Mouse (Mus musculus) midbrain, embryonic 10.5 days (tissue): ENCODE measurements at regions not wholly inside any gene's neighbourhood (a gene's known extent, or its start where the extent isn't known, plus 50 kb on each side); places are given as distances from the start of the nearest gene placed in this dataset.

Experiments used
- DNase-seq: peaks from one replicate; pipeline ENCODE4 v3.0.0-alpha.2; 2017; ENCODE audit warnings: low spot score
- H3K27ac ChIP-seq: fragments of 300-500 bp; sonication (generic); replicated peaks from 2 replicates; pipeline ENCODE4 v1.5.1; 2016; ENCODE audit warnings: mild to moderate bottlenecking
- H3K27me3 ChIP-seq: fragments of 300-500 bp; sonication (generic); 2 replicates; pipeline ENCODE4 v1.6.1; 2016; ENCODE audit warnings: low read depth, mild to moderate bottlenecking; ENCODE audit not compliant: poor library complexity, severe bottlenecking
- H3K36me3 ChIP-seq: fragments of 300-500 bp; sonication (generic); 2 replicates; pipeline ENCODE4 v1.6.1; 2016; ENCODE audit warnings: mild to moderate bottlenecking, moderate library complexity
- H3K4me1 ChIP-seq: fragments of 300-500 bp; sonication (generic); 2 replicates; pipeline ENCODE4 v1.6.1; 2016
- H3K4me3 ChIP-seq: fragments of 300-500 bp; sonication (generic); 2 replicates; pipeline ENCODE4 v1.5.1; 2016; ENCODE audit warnings: mild to moderate bottlenecking, moderate library complexity
- H3K9me3 ChIP-seq: fragments of 300-500 bp; sonication (generic); replicated peaks from 2 replicates; pipeline ENCODE4 v1.6.1; 2016; ENCODE audit warnings: mild to moderate bottlenecking
- WGBS: fragments of 180-500 bp; shearing (Covaris S2); methylation state at CpG from one replicate; pipeline ENCODE4 v1.1.7; 2016; 5-methylcytosine and 5-hydroxymethylcytosine counted together

- DNase-seq, result no peak
- no peaks in the 10 kb centered on the region for H3K27me3 ChIP-seq
- H3K4me1 ChIP-seq, result no peaks in the 10 kb centered on the region
- WGBS, result 83% methylated on average over 2 of the region's 2 CpGs
- no peaks in the 10 kb centered on the region for H3K9me3 ChIP-seq
- H3K36me3 ChIP-seq, result no peaks in the 10 kb centered on the region
- H3K4me3 ChIP-seq, result no peak overlapping the region
- H3K27ac ChIP-seq, result no peak overlapping the region
Observed at GRCm38 (mm10) chr8:18536059-18536458, 442.0 kb downstream of the Defb40 start.

DNA sequence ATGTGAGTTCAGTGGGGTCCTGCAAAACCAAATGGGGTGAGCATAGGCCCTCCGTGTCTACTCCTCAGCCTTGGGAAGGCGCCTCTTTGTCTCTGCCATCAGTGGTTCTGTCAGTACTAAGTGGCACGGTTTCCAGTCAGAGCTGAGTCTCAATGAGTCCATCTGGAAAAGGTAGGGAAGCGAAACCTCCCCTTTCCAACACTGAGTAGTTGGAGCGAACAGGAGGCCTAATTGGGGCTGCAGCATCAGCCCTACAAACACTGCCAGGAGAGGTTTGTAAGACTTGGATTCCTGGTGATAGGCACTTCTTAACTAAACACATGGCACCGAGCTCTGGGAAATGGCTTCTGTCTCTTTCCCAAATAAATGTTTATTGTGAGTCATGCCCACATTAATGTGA lies 449.9 kb downstream of the Defb40 start:
- WGBS, result 84% methylated on average over 6 of the region's 6 CpGs
- no peak for DNase-seq
- Histone ChIP-seq H3K4me1 (no peaks in the 10 kb centered on the region), H3K36me3 (no peaks in the 10 kb centered on the region), H3K27me3 (no peaks in the 10 kb centered on the region), H3K4me3 (no peak overlapping the region), H3K9me3 (no peaks in the 10 kb centered on the region), H3K27ac (no peak overlapping the region)

DNA sequence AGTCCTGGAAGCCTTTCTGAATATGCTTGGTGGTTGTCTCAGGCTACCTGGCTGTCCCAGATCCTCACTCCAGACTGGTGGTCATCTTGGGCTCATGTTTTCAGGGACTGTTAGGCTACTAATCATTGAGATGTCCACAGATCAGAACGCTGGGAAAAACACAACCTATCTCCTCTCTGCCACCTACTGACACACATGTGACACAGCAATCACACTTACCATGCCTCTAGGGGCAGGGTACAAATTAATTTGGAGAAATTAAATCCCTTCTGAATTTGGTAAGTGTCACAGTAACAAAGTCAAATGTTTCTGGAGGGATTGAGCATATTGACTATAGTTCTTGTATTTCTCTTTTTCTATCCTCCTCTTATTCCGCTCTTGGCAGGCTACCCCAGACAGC lies 465.6 kb downstream of the Defb40 start:
- H3K4me1 ChIP-seq, result no peaks in the 10 kb centered on the region
- H3K4me3 ChIP-seq, result no peak overlapping the region
- H3K9me3 ChIP-seq, result no peaks in the 10 kb centered on the region
- H3K27ac ChIP-seq, result no peak overlapping the region
- H3K36me3 ChIP-seq, result no peaks in the 10 kb centered on the region
- 67% methylated on average over 2 of the region's 2 CpGs for WGBS
- no peak for DNase-seq
- no peaks in the 10 kb centered on the region for H3K27me3 ChIP-seq

DNA sequence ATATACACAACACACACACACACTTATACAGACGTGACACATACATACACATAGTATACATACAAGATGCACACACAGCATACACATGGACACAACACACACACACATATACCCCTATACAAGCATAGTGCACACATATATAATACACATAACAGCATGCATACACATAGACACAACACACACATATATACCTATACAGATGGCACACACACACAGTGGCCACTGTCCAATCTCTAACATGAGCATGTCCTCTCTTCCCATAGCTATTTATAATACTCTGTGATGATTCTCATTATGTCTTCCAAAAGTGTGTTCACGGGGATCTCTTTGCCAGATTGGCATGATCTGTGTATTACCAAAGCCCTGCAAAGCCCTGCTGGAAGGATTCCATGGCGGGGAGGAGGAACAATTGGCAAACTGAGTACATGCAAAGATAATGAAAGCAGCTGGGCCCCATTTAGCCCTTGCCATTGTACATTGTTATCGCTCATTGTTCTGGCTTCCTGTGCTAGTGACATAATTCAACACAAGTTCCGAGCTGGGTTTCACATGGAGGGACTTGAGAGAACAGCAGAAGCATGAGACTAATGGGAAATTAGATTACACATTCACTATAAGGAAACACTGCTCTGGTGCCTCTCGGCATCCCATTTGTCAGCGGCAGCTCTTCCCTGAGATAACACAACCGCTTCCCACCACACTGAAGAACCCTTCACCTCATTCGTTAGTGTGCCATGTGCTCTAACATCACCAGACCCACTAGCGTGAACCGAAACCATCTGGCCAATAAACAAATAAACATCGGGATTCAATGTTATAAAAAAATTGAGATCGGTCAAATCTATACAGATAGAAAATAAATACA lies 471.7 kb downstream of the Defb40 start:
- H3K4me1 ChIP-seq, result no peaks in the 10 kb centered on the region
- WGBS, result 91% methylated on average over 13 of the region's 13 CpGs
- DNase-seq, result no peak
- no peak overlapping the region for H3K4me3 ChIP-seq
- H3K27ac ChIP-seq, result no peak overlapping the region
- H3K36me3 ChIP-seq, result no peaks in the 10 kb centered on the region
- H3K9me3 ChIP-seq, result no peaks in the 10 kb centered on the region
- H3K27me3 ChIP-seq, result no peaks in the 10 kb centered on the region

DNA sequence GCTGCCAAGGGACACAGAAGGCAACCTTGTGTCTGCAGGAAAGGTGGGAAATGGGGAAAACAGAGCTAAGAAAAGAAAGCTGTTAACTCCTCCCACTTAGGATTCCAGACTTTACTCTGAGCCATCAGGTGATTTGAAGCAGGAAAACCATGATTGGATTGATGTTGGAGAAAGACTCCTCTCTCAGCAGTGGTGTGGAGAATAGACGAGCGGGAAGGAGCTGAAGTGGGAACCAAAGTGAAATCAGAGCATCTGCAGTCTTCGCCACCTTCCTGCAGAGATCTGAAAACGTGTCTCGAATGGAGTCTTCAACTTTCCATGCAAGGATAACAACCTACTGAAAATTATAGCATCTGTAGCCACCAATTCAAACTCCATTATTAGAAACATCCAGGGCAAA lies 487.4 kb downstream of the Defb40 start:
- WGBS, result 85% methylated on average over 5 of the region's 5 CpGs
- Histone ChIP-seq H3K4me1 (no peaks in the 10 kb centered on the region), H3K9me3 (no peaks in the 10 kb centered on the region), H3K27me3 (no peaks in the 10 kb centered on the region), H3K27ac (no peak overlapping the region), H3K36me3 (no peaks in the 10 kb centered on the region), H3K4me3 (no peak overlapping the region)
- no peak for DNase-seq

- Histone ChIP-seq H3K27ac (no peak overlapping the region), H3K9me3 (no peaks in the 10 kb centered on the region), H3K4me3 (no peak overlapping the region), H3K36me3 (no peaks in the 10 kb centered on the region), H3K27me3 (no peaks in the 10 kb centered on the region), H3K4me1 (no peaks in the 10 kb centered on the region)
- WGBS, result 80% methylated on average over 3 of the region's 3 CpGs
- DNase-seq, result no peak
Observed at GRCm38 (mm10) chr8:18480081-18480480, 498.0 kb downstream of the Defb40 start.

- Histone ChIP-seq H3K27ac (no peak overlapping the region), H3K4me3 (no peak overlapping the region), H3K36me3 (no peaks in the 10 kb centered on the region), H3K9me3 (no peaks in the 10 kb centered on the region), H3K27me3 (no peaks in the 10 kb centered on the region), H3K4me1 (no peaks in the 10 kb centered on the region)
- DNase-seq, result no peak
- WGBS, result 92% methylated on average over 4 of the region's 4 CpGs
Observed at GRCm38 (mm10) chr8:18478166-18478565, 499.9 kb downstream of the Defb40 start.

- H3K9me3 ChIP-seq, result no peaks in the 10 kb centered on the region
- H3K36me3 ChIP-seq, result no peaks in the 10 kb centered on the region
- DNase-seq, result no peak
- no peaks in the 10 kb centered on the region for H3K4me1 ChIP-seq
- no peaks in the 10 kb centered on the region for H3K27me3 ChIP-seq
- no peak overlapping the region for H3K27ac ChIP-seq
- 85% methylated on average over 7 of the region's 7 CpGs for WGBS
- no peak overlapping the region for H3K4me3 ChIP-seq
Observed at GRCm38 (mm10) chr8:18467511-18467910, 510.5 kb downstream of the Defb40 start.

- Histone ChIP-seq H3K27me3 (no peaks in the 10 kb centered on the region), H3K27ac (no peak overlapping the region), H3K36me3 (no peaks in the 10 kb centered on the region), H3K4me1 (no peaks in the 10 kb centered on the region), H3K4me3 (no peak overlapping the region), H3K9me3 (no peaks in the 10 kb centered on the region)
- no peak for DNase-seq
- WGBS, result 81% methylated on average over 4 of the region's 4 CpGs
Observed at GRCm38 (mm10) chr8:18460609-18461008, 517.4 kb downstream of the Defb40 start.

- 89% methylated on average over 6 of the region's 6 CpGs for WGBS
- H3K27me3 ChIP-seq, result no peaks in the 10 kb centered on the region
- H3K9me3 ChIP-seq, result no peaks in the 10 kb centered on the region
- H3K4me1 ChIP-seq, result no peaks in the 10 kb centered on the region
- no peak overlapping the region for H3K27ac ChIP-seq
- DNase-seq, result no peak
- H3K4me3 ChIP-seq, result no peak overlapping the region
- no peaks in the 10 kb centered on the region for H3K36me3 ChIP-seq
Observed at GRCm38 (mm10) chr8:18457470-18457869, 520.6 kb downstream of the Defb40 start.

DNA sequence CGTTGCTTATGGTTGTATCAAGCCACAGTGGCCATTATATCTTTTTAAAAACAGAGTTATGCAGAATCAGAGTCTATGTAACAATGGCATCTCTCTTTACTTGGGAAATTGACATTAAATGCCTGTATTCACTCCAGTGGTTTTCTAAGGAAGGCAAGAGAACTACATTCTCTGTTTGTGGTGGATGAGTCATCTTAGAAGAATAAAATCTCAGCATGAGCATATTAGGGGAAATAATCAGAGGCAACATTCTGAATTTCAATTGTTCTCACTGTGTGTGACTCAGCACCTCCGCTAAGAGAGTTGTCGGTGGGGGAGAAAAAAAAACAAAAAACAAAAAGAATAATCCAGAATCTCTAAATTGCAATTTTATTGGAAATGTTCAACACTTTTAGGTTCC lies 529.0 kb downstream of the Defb40 start:
- no peak for DNase-seq
- no peak overlapping the region for H3K4me3 ChIP-seq
- WGBS, result 80% methylated on average over 3 of the region's 3 CpGs

GRCm38 (mm10) chr8:18442212-18442611 lies 535.8 kb downstream of the Defb40 start:
- Histone ChIP-seq H3K4me3 (no peak overlapping the region), H3K9me3 (0 out of 2 replicates have a peak, but pooled peaks cover 6% of the 10 kb centered on the region), H3K27ac (no peak overlapping the region), H3K4me1 (no peaks in the 10 kb centered on the region), H3K36me3 (no peaks in the 10 kb centered on the region), H3K27me3 (no peaks in the 10 kb centered on the region)
- 73% methylated on average over 3 of the region's 3 CpGs for WGBS
- no peak for DNase-seq

More for the DNA sequence above, 529.0 kb downstream of the Defb40 start:
- Histone ChIP-seq H3K4me1 (no peaks in the 10 kb centered on the region), H3K9me3 (no peaks in the 10 kb centered on the region), H3K27ac (no peak overlapping the region), H3K27me3 (no peaks in the 10 kb centered on the region), H3K36me3 (no peaks in the 10 kb centered on the region)

DNA sequence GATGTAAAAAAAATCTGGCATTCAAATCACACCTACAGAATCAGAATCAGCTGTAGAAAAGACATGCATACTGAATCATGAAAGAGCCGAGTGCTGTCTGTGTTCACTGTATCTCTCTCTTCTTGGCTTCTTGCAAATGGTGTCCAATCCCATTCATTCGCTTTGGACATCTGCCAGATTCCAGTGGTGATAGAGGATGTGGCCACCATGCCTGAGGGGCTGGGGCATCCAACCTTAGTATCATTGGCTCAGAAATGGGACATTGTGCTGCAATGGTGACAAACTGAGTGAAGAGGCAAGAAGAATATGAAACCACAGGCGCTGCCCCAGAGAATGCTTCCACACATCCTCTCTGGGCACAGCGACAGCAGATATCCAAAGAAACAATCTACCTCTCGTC lies 555.2 kb downstream of the Defb40 start:
- Histone ChIP-seq H3K4me3 (no peak overlapping the region), H3K27me3 (no peaks in the 10 kb centered on the region), H3K36me3 (no peaks in the 10 kb centered on the region), H3K9me3 (no peaks in the 10 kb centered on the region; the same call in 1 of the 2 replicates), H3K4me1 (no peaks in the 10 kb centered on the region), H3K27ac (no peak overlapping the region)
- WGBS, result 83% methylated on average over 5 of the region's 5 CpGs
- DNase-seq, result no peak
